In genomic region chr11:64073379-64073778, GRCm38 (mm10) we compare ENCODE assay signal across 19 mouse cellular contexts. TPM values are rescaled to one million over a fixed set of nuclear protein-coding genes. Genes with fewer than 3 reads are reported as not detected.
DNase-seq lines count a peak whose midpoint lies in the region; ATAC-seq lines count a peak whose summit lies in the region.
"Had no signal": no experiment of that assay in that cellular context is flagged by ENCODE, and none has a peak within 500 bp of the region (broad histone marks: within the 10 kb centered on the region; RNA-seq: fewer than 3 reads in every experiment).

No protein-coding gene starts in this region.

- H3K9ac ChIP-seq in heart, embryonic 12.5 days: no peak overlapping the region
- no peak overlapping the region for H3K9ac ChIP-seq in heart, embryonic 16.5 days (ENCODE audit: low read length)
- no peak overlapping the region for H3K9ac ChIP-seq in forebrain, embryonic 11.5 days (ENCODE audit: low read length)
- H3K9ac ChIP-seq: embryonic facial prominence, embryonic 12.5 days; forebrain, embryonic 12.5 days; hindbrain, embryonic 13.5 days had no signal

- peak; percentile 26 for DNase-seq in heart, adult 8-10 months (ENCODE audit: low spot score)
- DNase-seq in heart, embryonic 10.5 days (ENCODE audit: low spot score): peak; percentile 78
- DNase-seq in forebrain, embryonic 11.5 days (ENCODE audit: low spot score): no peak
- DNase-seq in thymus, postnatal 14 days: no peak
- DNase-seq in left cerebral cortex, adult 11 months (ENCODE audit: low spot score): no peak
- DNase-seq: adrenal gland, adult 8-10 months; adrenal gland, postnatal 36 days; cerebellum, adult 2 months; cerebellum, postnatal 14 days; gastrocnemius, postnatal 10 days; kidney, adult 11 months; kidney, adult 9 months had no signal

- no peak overlapping the region for H3K4me2 ChIP-seq in heart, embryonic 12.5 days
- no peak overlapping the region for H3K4me2 ChIP-seq in heart, embryonic 16.5 days (ENCODE audit: low read depth, low read length)
- no peak overlapping the region for H3K4me2 ChIP-seq in forebrain, embryonic 11.5 days (ENCODE audit: low read depth, low read length, severe bottlenecking)
- H3K4me2 ChIP-seq: embryonic facial prominence, embryonic 12.5 days; forebrain, embryonic 12.5 days; hindbrain, embryonic 13.5 days had no signal

- no peak overlapping the region for H3K27ac ChIP-seq in heart, embryonic 12.5 days (ENCODE audit: poor library complexity, severe bottlenecking)
- H3K27ac ChIP-seq in heart, embryonic 10.5 days: no peak overlapping the region
- H3K27ac ChIP-seq in heart, embryonic 16.5 days (ENCODE audit: low read length): no peak overlapping the region
- no peak overlapping the region for H3K27ac ChIP-seq in forebrain, embryonic 11.5 days (ENCODE audit: low read depth, low read length)
- H3K27ac ChIP-seq: embryonic facial prominence, embryonic 12.5 days; forebrain, embryonic 12.5 days; hindbrain, embryonic 13.5 days; hindbrain, postnatal 0 days had no signal

- H3K4me1 ChIP-seq in heart, embryonic 12.5 days (replicated peaks): peaks cover 12% of the 10 kb centered on the region
- H3K4me1 ChIP-seq in heart, embryonic 10.5 days: peaks cover 8% of the 10 kb centered on the region
- H3K4me1 ChIP-seq in heart, embryonic 16.5 days (ENCODE audit: control insufficient read depth, insufficient read depth, low read length): peaks cover 8% of the 10 kb centered on the region
- peaks cover 2% of the 10 kb centered on the region; the same call in 1 of the 2 replicates for H3K4me1 ChIP-seq in forebrain, embryonic 11.5 days (replicated peaks; ENCODE audit: control insufficient read depth, insufficient read depth, low read length)

- 0 out of 2 replicates have a peak, but pooled peaks cover 5% of the 10 kb centered on the region for H3K9me3 ChIP-seq in heart, embryonic 12.5 days (replicated peaks)
- H3K9me3 ChIP-seq in heart, embryonic 10.5 days: no peaks in the 10 kb centered on the region
- H3K9me3 ChIP-seq in heart, embryonic 16.5 days (replicated peaks; ENCODE audit: control insufficient read depth, low read length): no peaks in the 10 kb centered on the region
- H3K9me3 ChIP-seq in forebrain, embryonic 11.5 days (ENCODE audit: control insufficient read depth, low read length): no peaks in the 10 kb centered on the region
- H3K9me3 ChIP-seq: embryonic facial prominence, embryonic 12.5 days; forebrain, embryonic 12.5 days; hindbrain, embryonic 13.5 days had no signal

- H3K4me3 ChIP-seq in heart, embryonic 12.5 days: no peak overlapping the region
- H3K4me3 ChIP-seq in heart, embryonic 10.5 days: no peak overlapping the region
- H3K4me3 ChIP-seq in heart, embryonic 16.5 days (ENCODE audit: low read length): no peak overlapping the region
- no peak overlapping the region for H3K4me3 ChIP-seq in forebrain, embryonic 11.5 days (ENCODE audit: low read depth, low read length)
- H3K4me3 ChIP-seq: embryonic facial prominence, embryonic 12.5 days; forebrain, embryonic 12.5 days; hindbrain, embryonic 13.5 days had no signal

- peaks cover 34% of the 10 kb centered on the region for H3K36me3 ChIP-seq in heart, embryonic 12.5 days
- H3K36me3 ChIP-seq in heart, embryonic 10.5 days: peaks cover 26% of the 10 kb centered on the region
- H3K36me3 ChIP-seq in heart, embryonic 16.5 days (ENCODE audit: control insufficient read depth, insufficient read depth): peaks cover 23% of the 10 kb centered on the region
- no peaks in the 10 kb centered on the region for H3K36me3 ChIP-seq in forebrain, embryonic 11.5 days (ENCODE audit: control insufficient read depth, insufficient read depth, low read length)

- 42% methylated on average over 4 of the region's 4 CpGs for WGBS in heart, embryonic 12.5 days
- 51% methylated on average over 4 of the region's 4 CpGs for WGBS in heart, embryonic 10.5 days
- WGBS in heart, embryonic 16.5 days: 55% methylated on average over 4 of the region's 4 CpGs
- 77% methylated on average over 4 of the region's 4 CpGs for WGBS in forebrain, embryonic 11.5 days

- peaks cover 19% of the 10 kb centered on the region for H3K27me3 ChIP-seq in heart, embryonic 12.5 days (replicated peaks)
- peaks cover 20% of the 10 kb centered on the region; the same call in 1 of the 2 replicates for H3K27me3 ChIP-seq in heart, embryonic 10.5 days (ENCODE audit: insufficient read depth, poor library complexity, severe bottlenecking)
- no peaks in the 10 kb centered on the region for H3K27me3 ChIP-seq in heart, embryonic 16.5 days (ENCODE audit: control insufficient read depth, insufficient read depth, low read length)
- no peaks in the 10 kb centered on the region for H3K27me3 ChIP-seq in forebrain, embryonic 11.5 days (ENCODE audit: control insufficient read depth, insufficient read depth, low read length)
- H3K27me3 ChIP-seq: embryonic facial prominence, embryonic 12.5 days; forebrain, embryonic 12.5 days; hindbrain, embryonic 13.5 days had no signal

- no peak for ATAC-seq in heart, embryonic 12.5 days (ENCODE audit: insufficient number of reproducible peaks, low FRiP score)
- ATAC-seq in heart, embryonic 16.5 days (replicated peaks; ENCODE audit: extremely low read depth, insufficient read depth, low FRiP score): peak; percentile 65
- no peak for ATAC-seq in forebrain, embryonic 11.5 days (replicated peaks; ENCODE audit: low FRiP score)
- ATAC-seq: forebrain, embryonic 16.5 days; hindbrain, postnatal 0 days had no signal

RNA-seq across cellular contexts. Expression of gene Cox10, which starts 5.9 kb away (rescaled TPM):
- total RNA-seq in heart, adult 8-10 months (2022): 10 to 100 TPM; 60.5 to 68.8 (median 65.5) TPM
- polyA plus RNA-seq in heart, embryonic 12.5 days (2016; fragmentation: Nextera tagmentation; extraction: Ambion mirVana): 32.3 and 34.9 TPM in 2 replicates
- polyA plus RNA-seq in heart, embryonic 10.5 days (2016; fragmentation: Nextera tagmentation; extraction: Ambion mirVana): 33.8 and 37.8 TPM in 2 replicates
- polyA plus RNA-seq in heart, embryonic 16.5 days (2015; fragmentation: Nextera tagmentation; extraction: Ambion mirVana): 42.7 and 42.9 TPM in 2 replicates
- polyA plus RNA-seq in forebrain, embryonic 11.5 days (2014; fragmentation: Nextera tagmentation; extraction: Ambion mirVana): 27.9 and 31.6 TPM in 2 replicates

Comparison
In these comparisons a context has a peak if more than half of its experiments do, and no peak if none do; other contexts are left out.
1. DNase-seq: peak in heart, adult 8-10 months (single experiment) and heart, embryonic 10.5 days (single experiment); none in forebrain, embryonic 11.5 days (single experiment), thymus, postnatal 14 days (single experiment) and left cerebral cortex, adult 11 months (single experiment).